Mouse (Mus musculus) liver, adult 2 months (tissue): ENCODE data around the gene Gga1.

ENCODE experiments used
- CTCF ChIP-seq: fragments of 200-500 bp; IDR thresholded peaks from 2 replicates; pipeline ENCODE4 v1.5.1; 2011; ENCODE audit warnings: low read depth, low read length, control low read depth
- POLR2A ChIP-seq: fragments of 200-500 bp; IDR thresholded peaks from 2 replicates; pipeline ENCODE4 v1.6.1; 2011; ENCODE audit warnings: low read length, control low read depth; ENCODE audit not compliant: insufficient read depth; ENCODE audit errors: extremely low read depth

DNA sequence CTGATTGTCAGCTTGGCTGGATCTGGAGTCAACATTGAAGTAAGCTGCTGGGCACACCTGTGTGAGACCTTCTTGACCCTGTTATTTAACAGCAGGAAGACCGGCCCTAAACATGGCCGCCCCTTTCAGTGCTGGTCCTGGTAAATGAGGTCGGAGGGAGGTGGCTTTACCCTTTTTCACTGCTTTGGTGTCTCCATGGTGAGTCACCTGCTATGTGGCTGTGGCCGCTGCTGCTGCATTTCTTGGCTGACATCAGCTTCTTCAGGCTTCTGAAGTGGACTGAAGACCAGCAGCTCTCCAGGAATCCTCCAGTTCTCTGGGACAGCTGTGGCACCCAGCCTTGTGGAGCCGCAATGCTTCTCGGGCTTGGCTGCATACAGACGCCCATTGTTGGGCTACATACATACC, 8.2 kb upstream of the Gga1 start:
- TF ChIP-seq CTCF, result no peak
- TF ChIP-seq POLR2A, result no peak
